Comparison of ENCODE assay signal across 9 mouse cellular contexts in genomic region chr12:99348940-99349649, GRCm38 (mm10).
DNase-seq lines count a peak whose midpoint lies in the region; ATAC-seq and TF ChIP-seq lines count a peak whose summit lies in the region.
"Had no signal": no experiment of that assay in that cellular context is flagged by ENCODE, and none has a peak within 500 bp of the region (broad histone marks: within the 10 kb centered on the region; RNA-seq: fewer than 3 reads in every experiment).

No protein-coding gene starts in this region.

- H3K4me1 ChIP-seq in erythroblast, embryonic 14.5 days (ENCODE audit: control insufficient read depth), result peaks cover 56% of the 10 kb centered on the region
- peaks cover 41% of the 10 kb centered on the region for H3K4me1 ChIP-seq in lung, adult 2 months (ENCODE audit: control insufficient read depth, insufficient read depth, low read length)
- H3K4me1 ChIP-seq in intestine, embryonic 15.5 days (replicated peaks), result peaks cover 58% of the 10 kb centered on the region
- peaks cover 38% of the 10 kb centered on the region for H3K4me1 ChIP-seq in megakaryocyte, embryonic 14.5 days

- no peaks in the 10 kb centered on the region for H3K9me3 ChIP-seq in erythroblast, embryonic 14.5 days (ENCODE audit: control insufficient read depth, low read length)
- H3K9me3 ChIP-seq in intestine, embryonic 15.5 days, result no peaks in the 10 kb centered on the region
- no peaks in the 10 kb centered on the region for H3K9me3 ChIP-seq in megakaryocyte, embryonic 14.5 days

- no peak for ATAC-seq in erythroblast, adult 5-6 weeks (replicated peaks; ENCODE audit: low FRiP score, poor library complexity, severe bottlenecking)
- ATAC-seq in intestine, embryonic 15.5 days, result peak; percentile 2; the same call in 1 of the 2 replicates

- H3K4me3 ChIP-seq in erythroblast, embryonic 14.5 days (replicated peaks), result peak overlapping the region; percentile 6
- H3K4me3 ChIP-seq in lung, adult 2 months (replicated peaks; ENCODE audit: extremely low read depth, low read depth, low read length), result no peak overlapping the region
- no peak overlapping the region for H3K4me3 ChIP-seq in intestine, embryonic 15.5 days (replicated peaks)
- peak overlapping the region; percentile 67 for H3K4me3 ChIP-seq in megakaryocyte, embryonic 14.5 days (replicated peaks)

- DNase-seq in lung, adult 2 months, result no peak
- DNase-seq in lung, adult 18-20 months, result no peak
- no peak for DNase-seq in adrenal gland, adult 8-10 months
- no peak for DNase-seq in retina, postnatal 1 day
- DNase-seq: cerebellum, postnatal 14 days had no signal

- H3K9ac ChIP-seq in intestine, embryonic 15.5 days, result no peak overlapping the region

- H3K4me2 ChIP-seq in intestine, embryonic 15.5 days (replicated peaks), result no peak overlapping the region

- no peak for TF ChIP-seq CTCF in lung, adult 2 months (IDR thresholded peaks at IDR 0.05; ENCODE audit: insufficient read depth, low read length)

- 0 out of 2 replicates have a peak, but pooled peaks cover 2% of the 10 kb centered on the region for H3K36me3 ChIP-seq in erythroblast, embryonic 14.5 days (ENCODE audit: control insufficient read depth)
- no peaks in the 10 kb centered on the region for H3K36me3 ChIP-seq in intestine, embryonic 15.5 days
- peaks cover 2% of the 10 kb centered on the region for H3K36me3 ChIP-seq in megakaryocyte, embryonic 14.5 days (replicated peaks; ENCODE audit: low read length)

- H3K27me3 ChIP-seq in erythroblast, embryonic 14.5 days (ENCODE audit: control insufficient read depth), result no peaks in the 10 kb centered on the region
- H3K27me3 ChIP-seq in intestine, embryonic 15.5 days (replicated peaks), result no peaks in the 10 kb centered on the region
- no peaks in the 10 kb centered on the region for H3K27me3 ChIP-seq in megakaryocyte, embryonic 14.5 days (replicated peaks)

- TF ChIP-seq POLR2A in lung, adult 2 months (IDR thresholded peaks at IDR 0.05; ENCODE audit: borderline replicate concordance, extremely low read depth, low read depth, low read length), result 0 out of 2 replicates have a peak, but pooled peaks have one; percentile 14

- 55% methylated on average over 10 of the region's 10 CpGs for WGBS in lung, adult 2 months
- 51% methylated on average over 10 of the region's 10 CpGs for WGBS in intestine, embryonic 15.5 days

- peak overlapping the region; percentile 74 for H3K27ac ChIP-seq in intestine, embryonic 15.5 days

Comparison
In these comparisons a context has a peak if more than half of its experiments do, and no peak if none do; other contexts are left out.
1. H3K4me3 ChIP-seq: peak in erythroblast, embryonic 14.5 days (single experiment) and megakaryocyte, embryonic 14.5 days (single experiment); none in lung, adult 2 months (single experiment) and intestine, embryonic 15.5 days (single experiment).